Mouse (Mus musculus) liver, embryonic 16.5 days (tissue): ENCODE measurements at regions not wholly inside any gene's neighbourhood (a gene's known extent, or its start where the extent isn't known, plus 50 kb on each side); places are given as distances from the start of the nearest gene placed in this dataset.
A peak's percentile ranks its signal among the peaks of the same experiment; 100 is the strongest.
"Not testable (repeated sequence)": the region's sequence is repeated elsewhere in the genome, so short reads cannot be mapped to it uniquely, and the experiment has no call there.

Source experiments
- ATAC-seq: fragments of 200-750 bp; cut with Nextera tagmentation; 2 replicates; pipeline ENCODE4 v1.8.0; 2017; ENCODE audit warnings: low read depth, mild to moderate bottlenecking, moderate number of reproducible peaks, moderate library complexity
- H3K27ac ChIP-seq: fragments of 300-500 bp; sonication (generic); 2 replicates; pipeline ENCODE4 v1.5.1; 2014; ENCODE audit warnings: mild to moderate bottlenecking, low read length
- H3K27me3 ChIP-seq: fragments of 300-500 bp; sonication (generic); 2 replicates; pipeline ENCODE4 v1.6.1; 2014; ENCODE audit warnings: low read depth, low read length, mixed read lengths; ENCODE audit not compliant: control insufficient read depth, insufficient read depth
- H3K36me3 ChIP-seq: fragments of 300-500 bp; sonication (generic); 2 replicates; pipeline ENCODE4 v1.6.1; 2014; ENCODE audit warnings: mild to moderate bottlenecking; ENCODE audit not compliant: control insufficient read depth, insufficient read depth
- H3K4me1 ChIP-seq: fragments of 300-500 bp; sonication (generic); 2 replicates; pipeline ENCODE4 v1.6.1; 2014; ENCODE audit warnings: low read depth, low read length, mixed read lengths; ENCODE audit not compliant: control insufficient read depth
- H3K4me2 ChIP-seq: fragments of 300-500 bp; sonication (generic); 2 replicates; pipeline ENCODE4 v1.6.1; 2014; ENCODE audit warnings: low read depth, low read length, mixed read lengths
- H3K4me3 ChIP-seq: fragments of 300-500 bp; sonication (generic); 2 replicates; pipeline ENCODE4 v1.5.1; 2014; ENCODE audit warnings: low read depth, mild to moderate bottlenecking, low read length
- H3K9ac ChIP-seq: fragments of 300-500 bp; sonication (generic); 2 replicates; pipeline ENCODE4 v1.6.1; 2014; ENCODE audit warnings: low read depth, low read length
- H3K9me3 ChIP-seq: fragments of 300-500 bp; sonication (generic); replicated peaks from 2 replicates; pipeline ENCODE4 v1.6.1; 2016; ENCODE audit warnings: low read length; ENCODE audit not compliant: control insufficient read depth
- WGBS: fragments of 180-500 bp; shearing (Covaris S2); extraction: QIAGEN DNeasy Blood & Tissue Kit; methylation state at CpG from one replicate; pipeline ENCODE4 v1.1.7; 2014; ENCODE audit not compliant: insufficient replicate concordance; 5-methylcytosine and 5-hydroxymethylcytosine counted together

DNA sequence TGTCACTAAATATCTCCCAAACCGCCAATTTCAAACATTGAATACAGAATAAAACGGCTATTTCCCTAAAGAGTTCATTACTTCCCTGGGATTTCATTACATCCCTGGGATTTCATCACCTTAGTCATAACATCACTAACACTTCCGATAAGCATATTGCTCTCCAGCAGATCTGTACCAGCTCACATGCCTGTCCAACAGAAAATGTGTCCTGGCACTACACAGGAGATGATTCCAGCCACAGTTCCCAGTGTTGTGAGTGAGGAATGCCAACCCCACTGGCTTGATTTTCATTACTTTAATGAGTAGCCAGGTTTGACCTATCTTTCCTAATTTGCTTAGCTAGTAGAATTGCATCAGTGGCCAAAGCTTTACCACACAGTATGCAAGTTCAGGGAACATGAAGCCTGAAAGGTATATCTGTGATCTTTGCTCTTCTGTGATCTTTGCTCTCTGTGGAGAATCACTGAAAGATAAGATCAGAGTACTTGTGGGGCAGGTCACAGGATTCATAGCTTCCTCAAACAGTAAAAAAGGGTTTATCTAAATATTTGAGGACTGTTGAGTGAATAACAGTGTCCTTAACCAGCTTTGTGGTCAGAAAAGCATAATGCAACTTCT, 1115.5 kb upstream of the 1700009N14Rik start:
- peak; percentile 95 for ATAC-seq
- Histone ChIP-seq H3K4me2 (no peak overlapping the region), H3K4me1 (no peaks in the 10 kb centered on the region), H3K27me3 (no peaks in the 10 kb centered on the region), H3K9ac (no peak overlapping the region), H3K36me3 (no peaks in the 10 kb centered on the region), H3K4me3 (no peak overlapping the region), H3K27ac (no peak overlapping the region), H3K9me3 (no peaks in the 10 kb centered on the region)
- 53% methylated on average over 3 of the region's 3 CpGs for WGBS

GRCm38 (mm10) chr4:38335156-38335555, 1114.9 kb upstream of the 1700009N14Rik start:
- 23% methylated on average over 1 of the region's 1 CpGs for WGBS

GRCm38 (mm10) chr4:38371047-38371446, 1079.0 kb upstream of the 1700009N14Rik start:
- Histone ChIP-seq H3K9ac (no peak overlapping the region), H3K9me3 (no peaks in the 10 kb centered on the region), H3K4me1 (no peaks in the 10 kb centered on the region), H3K4me3 (no peak overlapping the region), H3K36me3 (no peaks in the 10 kb centered on the region), H3K27ac (no peak overlapping the region), H3K27me3 (no peaks in the 10 kb centered on the region), H3K4me2 (no peak overlapping the region)
- no peak for ATAC-seq
- WGBS, result 26% methylated on average over 1 of the region's 1 CpGs

More at GRCm38 (mm10) chr4:38335156-38335555, 1114.9 kb upstream of the 1700009N14Rik start:
- ATAC-seq, result peak; percentile 49
- Histone ChIP-seq H3K27ac (no peak overlapping the region), H3K9me3 (no peaks in the 10 kb centered on the region), H3K36me3 (no peaks in the 10 kb centered on the region), H3K4me3 (no peak overlapping the region), H3K4me1 (no peaks in the 10 kb centered on the region), H3K27me3 (no peaks in the 10 kb centered on the region), H3K9ac (no peak overlapping the region), H3K4me2 (no peak overlapping the region)

DNA sequence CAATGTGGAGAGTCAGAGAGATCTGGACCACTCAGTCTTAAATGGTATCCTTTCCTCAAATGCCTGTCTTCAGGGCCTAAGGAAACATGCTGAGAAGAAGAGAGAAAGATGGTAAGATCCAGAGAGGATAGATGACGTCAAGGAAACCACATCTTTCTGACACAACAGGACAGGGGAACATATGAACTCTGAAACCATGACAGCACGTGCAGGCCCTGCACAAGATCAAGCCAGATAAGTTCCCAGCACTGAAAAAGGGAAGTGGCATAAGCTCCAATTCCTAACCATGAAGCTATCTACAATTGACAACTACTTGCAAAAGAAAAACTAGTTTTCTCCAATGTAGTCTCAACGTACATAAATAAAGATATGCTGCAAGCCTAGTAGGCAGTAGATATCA, 1068.2 kb upstream of the 1700009N14Rik start:
- no peak overlapping the region for H3K4me2 ChIP-seq
- no peak overlapping the region for H3K9ac ChIP-seq
- no peak overlapping the region for H3K4me3 ChIP-seq
- no peaks in the 10 kb centered on the region for H3K27me3 ChIP-seq
- 21% methylated on average over 3 of the region's 3 CpGs for WGBS
- no peak for ATAC-seq
- no peaks in the 10 kb centered on the region for H3K4me1 ChIP-seq
- no peak overlapping the region for H3K27ac ChIP-seq
- no peaks in the 10 kb centered on the region for H3K9me3 ChIP-seq
- no peaks in the 10 kb centered on the region for H3K36me3 ChIP-seq

GRCm38 (mm10) chr4:38396635-38397034, 1053.5 kb upstream of the 1700009N14Rik start:
- H3K9me3 ChIP-seq, result no peaks in the 10 kb centered on the region
- H3K4me3 ChIP-seq, result no peak overlapping the region
- H3K36me3 ChIP-seq, result no peaks in the 10 kb centered on the region
- no peaks in the 10 kb centered on the region for H3K27me3 ChIP-seq
- no peak for ATAC-seq
- H3K9ac ChIP-seq, result no peak overlapping the region
- H3K4me1 ChIP-seq, result no peaks in the 10 kb centered on the region
- H3K27ac ChIP-seq, result no peak overlapping the region
- no peak overlapping the region for H3K4me2 ChIP-seq

DNA sequence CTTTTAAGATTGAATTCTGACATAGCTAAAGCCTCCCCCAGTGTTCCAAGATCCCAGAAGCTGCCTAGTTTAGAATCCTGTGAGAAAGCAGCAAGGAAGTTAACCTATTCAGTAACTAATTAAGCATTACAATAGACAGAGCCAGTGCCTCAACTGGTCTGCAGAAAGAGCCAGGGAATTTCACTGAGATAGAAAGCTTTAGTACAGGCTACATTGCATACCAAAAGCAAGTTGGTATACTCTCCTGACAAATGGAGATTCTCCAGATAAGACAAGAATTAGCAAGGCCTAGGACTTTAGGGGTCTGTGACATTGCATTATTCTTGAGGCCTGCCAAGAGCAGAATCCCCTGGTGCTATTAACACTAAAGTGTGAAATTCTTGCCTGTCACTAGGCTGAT, 1014.8 kb upstream of the 1700009N14Rik start:
- H3K27ac ChIP-seq, ATAC-seq, H3K4me2 ChIP-seq, H3K36me3 ChIP-seq, H3K4me3 ChIP-seq, H3K9me3 ChIP-seq, H3K9ac ChIP-seq, H3K27me3 ChIP-seq, H3K4me1 ChIP-seq: not testable (repeated sequence)

GRCm38 (mm10) chr4:38461473-38462194, 988.5 kb upstream of the 1700009N14Rik start:
- H3K27me3 ChIP-seq, result no peaks in the 10 kb centered on the region
- no peaks in the 10 kb centered on the region for H3K36me3 ChIP-seq
- peak; percentile 74 for ATAC-seq
- H3K9ac ChIP-seq, result no peak overlapping the region
- no peak overlapping the region for H3K4me3 ChIP-seq
- H3K4me2 ChIP-seq, result no peak overlapping the region
- H3K9me3 ChIP-seq, result no peaks in the 10 kb centered on the region
- no peak overlapping the region for H3K27ac ChIP-seq
- H3K4me1 ChIP-seq, result no peaks in the 10 kb centered on the region

DNA sequence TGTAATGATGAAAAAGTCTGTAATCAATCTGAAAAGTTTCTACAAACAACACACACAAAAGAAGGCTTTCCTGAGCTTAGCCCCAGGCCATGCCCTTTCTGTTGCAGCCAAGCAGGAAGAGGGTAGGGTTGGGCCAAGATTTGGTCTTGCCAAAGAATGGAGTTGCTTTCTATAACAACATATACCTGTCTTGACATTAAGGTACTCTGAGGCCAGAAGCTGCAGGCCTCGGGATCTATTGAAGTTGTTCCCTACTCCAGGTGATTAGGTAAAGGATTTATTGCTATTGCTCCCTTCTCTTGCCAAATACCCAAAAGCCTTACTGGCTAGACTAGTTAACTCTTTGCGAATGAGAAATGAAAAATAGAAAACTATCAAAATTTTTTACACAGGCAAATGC, 951.8 kb upstream of the 1700009N14Rik start:
- Histone ChIP-seq H3K4me3 (no peak overlapping the region), H3K4me2 (no peak overlapping the region), H3K27ac (no peak overlapping the region), H3K27me3 (no peaks in the 10 kb centered on the region), H3K36me3 (no peaks in the 10 kb centered on the region), H3K4me1 (no peaks in the 10 kb centered on the region), H3K9ac (no peak overlapping the region), H3K9me3 (no peaks in the 10 kb centered on the region)
- ATAC-seq, result no peak
- WGBS, result 51% methylated on average over 2 of the region's 2 CpGs

DNA sequence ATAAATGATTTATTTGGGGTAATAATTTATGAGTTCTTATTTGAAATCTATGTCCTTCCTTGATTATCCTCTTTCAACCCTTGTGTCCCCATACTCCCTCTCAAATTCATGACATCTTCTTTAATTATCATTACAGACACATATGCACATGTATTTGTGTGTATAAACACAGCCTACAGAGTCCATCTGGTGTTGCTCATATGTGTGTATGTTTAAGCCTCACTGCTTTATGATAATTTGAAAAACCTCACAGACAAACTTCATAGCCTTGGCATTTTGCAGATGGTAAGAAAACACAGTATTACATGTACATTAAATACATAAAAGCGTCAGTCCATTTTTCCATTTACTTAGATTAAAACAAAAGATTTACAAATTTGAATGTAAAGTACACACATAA, 944.2 kb upstream of the 1700009N14Rik start:
- Histone ChIP-seq H3K9me3 (no peaks in the 10 kb centered on the region), H3K27me3 (no peaks in the 10 kb centered on the region), H3K4me2 (no peak overlapping the region), H3K27ac (no peak overlapping the region), H3K4me1 (no peaks in the 10 kb centered on the region), H3K9ac (no peak overlapping the region), H3K4me3 (no peak overlapping the region), H3K36me3 (no peaks in the 10 kb centered on the region)
- 65% methylated on average over 1 of the region's 1 CpGs for WGBS
- ATAC-seq, result no peak
